Mouse (Mus musculus) gastrocnemius, postnatal 4 days (tissue): Measurements from ENCODE around the gene Pla2g4f. TPM values are rescaled to one million over a fixed set of nuclear protein-coding genes. Genes with fewer than 3 reads are reported as not detected.

ENCODE experiments used
- DNase-seq, 2 experiments: peaks; one replicate each; pipeline ENCODE4 v3.0.0; 2021 to 2022; ENCODE audit warnings: low spot score in 2 of 2, mixed read lengths in 2 of 2
- long read RNA-seq, 2 experiments: library from polyadenylated mRNA; stranded (forward); transcript quantifications; one replicate each; pipeline ENCODE4 v2.0.0; 2021
- total RNA-seq, 2 experiments: library from RNA; stranded (reverse); gene quantifications; 2 replicates each; pipeline ENCODE4 v1.2.3; 2021

Gene Pla2g4f
- under 1 TPM in 1 of 2 experiments, not detected in 1; 0.10 TPM for total RNA-seq
- long read RNA-seq, experiment 1 = 0 reads
- long read RNA-seq, experiment 2 = 0 reads

DNA sequence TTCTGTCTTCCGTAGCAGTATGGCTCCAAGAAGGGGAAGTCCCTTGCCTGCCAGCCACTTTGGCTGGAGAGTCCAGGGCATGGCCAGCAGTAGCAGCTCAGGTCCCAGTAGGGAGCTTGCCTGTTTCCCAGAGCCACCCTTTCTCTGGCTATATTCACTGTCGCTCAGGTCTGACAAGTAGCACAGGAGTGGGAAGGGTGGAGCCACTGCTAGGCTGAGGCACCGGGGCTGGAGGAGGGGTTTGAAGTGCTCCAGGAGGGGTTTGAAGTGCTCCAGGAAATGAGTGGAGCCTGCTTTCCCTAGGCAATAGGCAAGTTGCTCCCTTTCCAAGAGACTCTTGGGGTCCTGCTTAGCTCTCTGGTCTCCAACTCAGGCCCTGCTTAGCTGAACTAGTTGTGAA lies at the start of gene Pla2g4f:
TSS of gene Pla2g4f (minus strand) at position 190 of the 400 bp plus-strand sequence.
- no peak for DNase-seq

DNA sequence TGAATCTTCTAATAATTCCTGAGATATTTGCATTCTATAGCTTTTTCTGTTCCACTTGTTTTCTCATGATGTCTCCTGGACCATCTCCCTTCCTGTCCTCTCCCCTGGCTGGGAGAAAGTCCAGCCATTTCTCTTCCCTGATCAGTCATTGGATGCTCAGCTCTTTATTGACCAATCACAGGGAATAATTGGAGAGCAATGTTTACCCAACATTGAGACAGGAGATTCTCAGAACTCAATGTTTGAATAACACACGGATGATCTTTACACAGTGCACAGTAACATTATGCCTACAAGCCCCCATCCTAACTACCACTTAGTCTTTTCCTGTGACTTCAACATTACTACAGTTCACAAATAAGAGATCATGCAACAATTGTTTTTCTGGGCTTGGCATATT lies 46.5 kb upstream of the Pla2g4f start:
- DNase-seq = no peak

DNA sequence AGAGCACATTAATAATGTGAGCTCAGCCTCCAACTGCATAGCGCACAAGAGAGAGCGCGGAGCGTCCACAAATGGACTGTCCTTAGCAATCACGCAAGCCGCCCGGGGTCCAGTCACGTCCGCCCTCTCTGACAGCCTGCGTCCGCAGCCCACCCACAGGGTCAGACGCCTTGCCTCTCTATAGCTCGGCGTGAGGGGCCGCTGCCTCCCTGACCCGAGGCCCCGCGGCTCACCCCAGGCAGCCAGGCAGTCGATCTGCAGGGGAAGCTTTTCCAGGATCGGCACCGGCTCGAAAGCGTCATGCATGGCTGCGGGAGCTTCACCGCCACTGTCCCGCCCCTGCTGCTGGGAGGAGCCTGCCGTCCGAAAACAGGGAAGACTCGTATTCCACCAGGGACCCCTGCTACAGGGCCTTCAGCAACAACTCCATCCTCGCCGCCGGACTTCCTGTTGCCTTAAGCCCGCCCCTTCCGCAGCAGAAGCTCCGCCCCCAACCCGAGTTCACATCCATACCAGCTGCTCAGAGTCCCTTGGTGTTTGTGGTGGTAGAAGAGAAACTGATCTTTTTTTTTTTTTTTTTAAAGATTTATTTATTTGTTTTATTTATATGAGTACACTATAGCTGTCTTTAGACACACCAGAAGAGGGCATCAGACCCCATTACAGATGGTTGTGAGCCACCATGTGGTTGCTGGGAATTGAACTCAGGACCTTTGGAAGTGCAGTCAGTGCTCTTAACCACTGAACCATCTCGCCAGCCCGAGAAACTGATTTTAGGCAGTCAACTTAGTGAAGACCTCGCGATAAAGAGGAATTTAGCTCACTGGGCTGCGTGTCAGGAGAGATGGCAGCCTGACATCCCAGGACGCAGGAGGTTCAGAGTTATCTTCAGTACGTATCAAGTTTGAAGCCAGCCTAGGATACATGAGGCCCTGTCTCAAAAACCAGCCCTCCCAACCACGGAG lies 39.0 kb upstream of the Pla2g4f start, which contains the start of gene Vps39:
TSS of gene Vps39 (minus strand) at position 456 of the 965 bp plus-strand sequence.
- DNase-seq = peak; percentile 77 to 90

DNA sequence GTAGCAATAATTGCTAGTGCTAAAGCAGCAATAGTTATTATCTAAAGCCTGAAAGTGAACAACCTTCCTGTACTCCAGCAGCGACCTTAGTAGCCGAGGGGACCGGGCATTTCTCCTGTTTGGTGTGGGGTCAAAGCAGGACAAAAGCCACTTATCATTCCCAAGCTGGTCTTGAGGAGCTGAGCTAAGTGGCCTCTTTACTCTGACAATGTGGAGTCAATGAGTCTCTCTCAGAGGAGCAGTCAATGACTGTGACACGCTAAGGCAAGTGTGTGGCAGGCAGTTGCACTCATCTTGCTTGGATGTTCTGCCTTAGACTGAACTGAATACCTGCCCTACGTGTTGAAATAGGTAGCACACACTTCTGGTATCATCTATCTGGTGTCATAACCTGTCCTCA lies 37.4 kb upstream of the Pla2g4f start:
- DNase-seq = no peak

DNA sequence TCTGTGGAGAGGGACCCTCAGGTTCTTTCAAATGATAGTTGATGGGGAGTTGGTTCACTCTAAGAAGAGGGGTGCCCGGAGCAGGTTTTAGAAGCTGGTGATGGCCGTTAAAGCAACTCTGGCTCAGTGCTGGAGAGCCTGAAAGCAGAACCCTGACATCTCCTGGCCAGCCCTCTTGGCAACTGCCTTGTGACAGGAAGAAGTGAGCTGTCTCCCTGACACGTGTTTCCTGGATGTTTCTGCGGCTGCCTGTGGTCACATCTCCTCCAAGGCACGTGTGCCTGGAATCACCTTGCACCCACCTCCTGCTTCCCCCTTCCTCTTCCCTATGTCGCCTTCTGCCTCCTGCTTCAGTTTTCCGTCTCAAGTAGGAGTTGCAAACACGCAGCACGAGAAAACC lies 34.2 kb upstream of the Pla2g4f start:
- DNase-seq = no peak

DNA sequence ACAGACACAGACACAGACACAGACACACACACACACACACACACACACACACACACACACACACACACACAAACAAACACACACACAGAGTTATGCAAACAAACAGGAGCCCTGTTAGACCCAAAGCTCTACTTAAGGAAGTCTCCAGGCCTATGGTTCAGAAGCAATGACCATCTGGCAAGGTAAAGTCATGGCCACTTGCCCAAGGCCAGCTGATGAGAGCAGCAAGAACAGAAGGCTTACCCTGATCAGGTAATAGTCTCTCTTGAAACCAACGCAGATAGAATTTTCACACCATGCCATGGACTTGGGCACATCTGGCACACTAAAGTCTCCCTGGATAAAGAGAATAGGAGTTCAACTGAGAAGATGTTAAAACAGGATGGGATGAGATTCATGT lies 27.8 kb upstream of the Pla2g4f start:
- DNase-seq = no peak

DNA sequence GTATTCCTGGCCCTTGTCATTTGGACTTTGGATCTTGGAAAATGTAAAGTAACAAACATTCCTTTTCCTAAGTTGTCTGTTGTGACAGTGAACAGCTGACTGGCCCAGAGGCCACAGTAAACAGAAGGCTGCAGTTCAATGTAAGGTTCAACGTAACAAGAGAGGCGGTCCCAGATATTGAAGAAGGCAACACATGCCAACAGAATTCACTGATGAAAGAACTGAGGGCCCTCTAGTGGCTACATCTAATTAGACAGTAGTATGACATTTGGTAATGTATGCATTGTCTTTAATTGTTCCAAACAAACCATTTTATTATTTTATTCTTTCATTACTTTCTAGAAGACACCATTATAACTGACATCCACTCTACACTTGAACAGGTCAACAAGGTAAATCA lies 23.9 kb upstream of the Pla2g4f start:
- no peak for DNase-seq

DNA sequence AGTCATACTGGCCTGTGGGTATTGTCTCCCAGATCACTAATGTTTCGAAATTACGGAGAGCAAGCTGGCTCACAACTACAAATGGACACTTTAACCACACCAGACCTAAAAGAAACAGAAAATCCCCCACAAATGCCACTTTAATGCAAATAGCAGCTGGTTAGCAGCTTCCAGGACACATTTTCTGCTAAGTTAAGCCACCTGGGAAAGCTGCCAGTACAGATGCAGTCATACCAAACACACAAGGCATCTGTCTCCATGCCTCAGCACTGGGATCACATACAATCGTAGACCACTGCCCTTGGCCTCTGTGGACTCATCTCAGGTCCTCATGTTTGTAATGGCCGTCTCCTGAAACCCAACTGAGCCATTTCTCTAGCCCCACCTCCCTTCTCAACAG lies 17.6 kb upstream of the Pla2g4f start:
- peak in 1 of 2 experiments; percentile 46 for DNase-seq

DNA sequence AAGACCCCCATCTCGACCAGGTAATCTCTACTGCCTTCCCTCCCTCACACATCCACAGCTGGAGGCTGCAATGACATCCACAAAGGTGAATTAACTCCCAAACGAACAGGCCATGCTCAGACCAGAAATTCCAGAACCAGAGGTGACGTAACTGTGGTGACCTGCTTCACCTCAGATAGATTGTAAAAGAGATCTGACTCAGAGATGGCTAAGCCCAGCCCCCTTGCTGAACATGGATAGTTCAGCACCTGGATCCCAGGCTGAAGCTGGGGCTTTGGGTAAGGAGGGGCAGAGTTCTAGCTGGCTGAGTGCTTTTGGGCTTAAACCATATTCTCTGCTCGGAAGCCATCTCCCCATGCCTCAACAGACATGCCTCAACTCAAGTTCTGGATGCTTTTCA lies 1.1 kb upstream of the Pla2g4f start:
- no peak for DNase-seq

DNA sequence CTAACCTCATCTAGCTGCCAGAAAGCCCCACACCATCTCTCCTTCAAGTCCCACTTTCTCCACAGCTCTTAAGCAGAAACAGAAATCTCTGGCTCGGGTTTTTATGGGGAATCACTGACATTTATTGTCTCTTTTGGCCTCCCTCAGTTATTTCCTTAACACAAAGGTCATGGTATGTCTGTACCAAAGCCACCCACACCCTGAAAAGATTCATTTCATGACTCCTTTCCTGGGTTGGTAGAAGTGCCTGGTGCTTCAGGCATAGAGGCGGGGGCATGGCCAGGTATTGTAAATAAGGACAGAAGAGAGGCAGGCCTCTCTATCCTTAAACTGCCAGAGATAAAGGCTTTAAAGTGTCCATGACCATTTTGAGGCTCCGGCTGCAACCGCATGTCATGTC lies 522 bp upstream of the Pla2g4f start:
- DNase-seq = no peak

DNA sequence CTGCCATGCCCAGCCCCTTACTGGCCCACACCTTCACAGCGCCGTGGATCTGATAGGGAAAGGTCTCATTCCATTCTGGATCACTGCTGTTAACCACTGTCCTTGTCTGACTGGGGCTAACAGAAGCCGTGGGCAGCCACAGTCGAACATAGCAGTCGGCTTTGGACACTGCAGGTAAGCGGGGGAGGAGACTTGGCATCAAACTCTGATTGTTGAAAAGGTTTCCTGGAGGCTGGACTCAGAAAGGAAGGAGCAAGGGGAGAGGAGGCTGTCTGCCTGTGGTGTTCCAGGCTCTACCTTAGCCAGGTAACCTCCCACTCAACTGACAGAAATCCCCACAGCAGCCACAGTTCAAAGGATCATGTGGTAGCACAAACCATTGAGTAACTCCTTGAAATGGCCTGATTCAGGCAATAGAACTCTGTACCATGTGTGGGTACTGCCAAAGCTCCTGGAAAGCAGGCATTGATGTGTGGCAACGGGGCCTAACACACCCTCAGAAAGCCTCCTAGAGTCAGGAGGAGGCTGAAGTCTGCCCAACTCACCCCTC lies 1.6 kb downstream of the Pla2g4f start:
- DNase-seq = no peak

DNA sequence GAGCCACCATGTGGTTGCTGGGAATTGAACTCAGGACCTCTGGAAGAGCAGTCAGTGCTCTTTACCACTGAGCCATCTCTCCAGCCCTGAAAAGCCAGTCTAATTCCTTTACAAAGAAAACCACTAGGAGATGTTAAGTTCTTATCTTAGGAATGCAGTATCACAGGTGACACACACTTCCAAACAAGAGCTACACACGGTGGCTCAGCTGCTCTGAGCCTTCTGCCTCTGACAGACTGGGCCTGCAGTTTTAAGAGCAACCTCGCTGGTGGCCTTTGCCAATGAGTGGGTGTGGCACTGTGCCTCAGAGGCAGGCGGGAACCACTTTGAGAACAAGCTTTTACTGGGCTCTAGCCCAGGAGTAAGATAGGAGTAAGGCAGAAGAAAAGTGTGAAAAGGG lies 9.9 kb downstream of the Pla2g4f start:
- no peak for DNase-seq

DNA sequence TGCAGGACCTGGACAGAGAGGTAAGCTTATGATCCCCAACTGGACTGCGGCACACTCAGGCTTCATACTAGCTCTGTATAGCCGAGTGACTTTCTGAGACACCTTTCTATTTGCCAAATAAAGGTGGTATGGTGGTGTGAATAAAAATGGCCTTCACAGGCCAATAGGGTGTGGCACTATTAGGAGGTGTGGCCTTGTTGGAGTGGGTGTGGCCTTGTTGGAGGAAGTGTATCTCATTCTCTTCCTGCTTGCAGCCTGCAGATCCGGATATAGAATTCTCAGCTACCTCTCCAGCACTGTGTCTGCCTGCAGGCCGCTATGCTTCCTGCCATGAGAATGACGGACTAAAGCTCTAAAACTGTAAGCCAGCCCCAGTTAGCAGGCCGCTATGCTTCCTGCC lies 12.9 kb downstream of the Pla2g4f start:
- no peak for DNase-seq

DNA sequence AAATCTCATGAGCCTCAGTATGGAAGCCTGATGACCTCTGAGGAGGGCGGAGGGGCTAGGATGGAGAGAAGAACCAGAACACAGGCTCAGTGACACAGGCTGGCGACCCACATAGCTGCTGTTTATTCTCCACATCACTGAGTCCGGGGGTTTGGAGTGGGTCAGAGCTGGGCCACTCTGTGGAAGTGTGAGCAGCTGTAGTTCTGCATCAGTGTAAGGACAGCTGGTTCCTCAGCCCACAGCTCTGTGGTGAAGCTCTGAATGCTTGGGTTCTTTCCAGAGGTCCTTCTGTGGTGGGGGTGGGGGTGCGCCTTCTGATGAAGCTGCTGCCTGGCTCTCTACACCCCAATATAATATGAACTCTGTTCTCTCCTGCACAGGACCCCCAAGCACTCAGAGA lies 14.1 kb downstream of the Pla2g4f start:
- no peak for DNase-seq

DNA sequence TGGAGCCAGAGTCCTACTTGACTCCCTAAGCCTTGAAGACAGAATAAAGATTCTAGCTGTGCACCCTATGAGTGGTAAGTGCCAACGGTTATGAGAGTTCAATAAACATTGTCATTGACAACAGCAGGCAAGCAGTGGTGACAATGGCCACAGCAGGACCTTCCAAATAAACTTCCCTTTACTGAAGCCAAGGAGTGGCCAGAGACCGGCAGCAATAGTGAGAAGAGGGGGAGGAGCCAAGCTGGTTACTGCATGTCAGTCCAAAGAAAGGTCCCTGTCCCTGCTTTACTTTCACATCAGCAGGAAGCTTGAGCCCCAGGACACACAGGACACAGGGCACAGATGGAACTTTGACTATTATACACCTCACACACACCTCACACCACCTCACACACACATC lies 17.8 kb downstream of the Pla2g4f start:
- DNase-seq = no peak

DNA sequence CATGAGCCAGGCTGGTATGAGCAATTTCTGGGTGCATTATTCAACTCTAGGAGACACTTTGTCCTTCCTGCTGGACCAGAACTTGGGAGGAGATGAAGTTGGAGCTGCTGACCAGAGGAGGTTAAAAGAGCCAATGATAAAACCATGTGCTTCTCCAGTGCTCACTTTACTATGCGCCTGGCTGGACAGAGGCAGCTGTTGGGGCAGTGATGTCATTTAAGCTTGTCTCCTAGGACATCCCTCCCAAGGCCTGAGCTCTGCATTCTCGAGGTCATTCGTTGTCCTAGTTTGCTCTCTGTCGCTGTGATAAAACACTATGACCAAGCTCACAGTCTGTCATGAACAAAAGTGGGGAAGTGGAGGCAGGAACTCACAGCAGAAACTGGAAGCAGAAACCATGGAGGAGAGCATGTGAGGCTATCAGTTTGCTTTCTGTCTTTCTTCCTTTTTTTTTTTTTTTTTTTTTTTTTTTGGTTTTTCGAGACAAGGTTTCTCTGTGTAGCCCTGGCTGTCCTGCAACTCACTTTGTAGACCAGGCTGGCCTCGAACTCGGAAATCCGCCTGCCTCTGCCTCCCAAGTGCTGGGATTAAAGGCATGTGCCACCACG lies 22.4 kb downstream of the Pla2g4f start:
- no peak for DNase-seq

DNA sequence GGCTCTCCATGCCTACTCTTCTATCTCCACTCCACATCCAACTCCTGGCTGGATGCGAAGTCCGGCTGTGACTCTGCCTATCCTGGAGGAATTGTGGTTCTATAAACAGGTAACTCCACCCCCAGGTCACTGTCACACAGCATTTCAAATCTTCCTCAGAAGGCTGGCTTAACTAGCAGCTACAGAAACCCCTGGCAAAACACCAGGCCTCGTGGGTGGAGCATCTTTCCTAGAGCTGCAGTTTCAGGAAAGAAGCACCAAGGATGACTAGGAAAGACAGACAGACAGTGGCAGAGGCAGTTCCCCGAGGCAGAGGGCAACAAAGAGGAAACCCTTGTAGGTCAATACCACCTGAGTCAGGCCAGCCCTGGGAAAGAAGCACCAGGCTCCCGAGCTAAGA lies 25.0 kb downstream of the Pla2g4f start, which contains the start of gene Pla2g4d:
TSS of gene Pla2g4d (minus strand) at position 203 of the 400 bp plus-strand sequence.
- no peak for DNase-seq

DNA sequence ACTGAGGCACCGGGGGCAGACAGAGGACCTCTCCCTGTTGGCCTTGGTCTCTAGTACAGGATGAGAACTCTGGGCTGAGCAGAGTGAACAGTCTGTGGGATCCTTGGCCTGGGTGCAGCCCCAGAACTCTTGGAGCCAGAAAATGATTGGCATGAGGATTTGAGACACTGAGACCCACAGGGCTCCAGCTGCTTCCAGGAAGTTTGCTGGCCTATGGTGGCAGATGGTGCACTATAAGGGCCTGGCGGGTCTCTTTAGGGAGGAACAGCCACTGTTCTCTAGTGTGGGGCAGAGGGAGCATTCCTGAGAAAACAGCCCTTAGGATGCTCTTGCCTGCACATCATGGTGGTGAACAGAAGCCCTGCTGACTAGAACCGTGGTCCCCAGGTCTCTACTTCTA lies 25.6 kb downstream of the Pla2g4f start:
- no peak for DNase-seq

DNA sequence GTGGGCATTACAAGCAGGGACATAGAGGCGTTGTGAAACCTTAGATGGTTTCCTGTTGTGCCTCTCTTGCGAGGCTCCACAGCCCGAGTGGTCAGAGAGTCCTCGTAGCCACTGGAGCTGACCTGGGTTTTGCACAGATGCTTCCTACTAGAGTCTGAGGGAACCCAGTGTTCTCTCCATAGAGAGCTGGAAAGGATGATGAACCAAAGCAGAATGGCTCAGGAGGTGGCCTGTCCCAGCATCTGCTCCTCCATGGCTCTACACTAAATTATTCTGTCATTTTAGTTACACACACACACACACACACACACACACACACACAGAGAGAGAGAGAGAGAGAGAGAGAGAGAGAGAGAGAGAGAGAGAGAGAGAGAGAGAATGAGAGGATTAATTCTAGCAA lies 28.3 kb downstream of the Pla2g4f start:
- no peak for DNase-seq

DNA sequence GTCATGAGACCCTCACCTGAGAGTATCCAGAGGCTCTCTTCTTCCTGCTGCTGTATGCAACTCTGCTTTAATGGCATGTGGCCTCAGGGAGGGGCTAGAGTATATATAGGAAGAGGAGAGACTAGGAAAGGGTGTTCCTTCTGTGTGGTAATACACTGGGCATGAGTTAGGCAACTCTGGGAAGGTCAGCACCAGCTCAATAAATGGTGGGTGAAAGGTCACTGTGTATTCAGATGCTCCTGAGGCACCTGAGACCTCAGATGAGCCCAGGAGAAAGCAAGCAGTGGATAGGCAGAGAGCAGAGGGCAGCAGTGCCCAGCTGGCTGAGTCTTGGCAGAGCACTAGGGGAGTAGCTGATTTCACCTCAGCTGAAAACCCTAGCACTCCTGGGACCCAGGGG lies 29.3 kb downstream of the Pla2g4f start:
- DNase-seq = no peak

DNA sequence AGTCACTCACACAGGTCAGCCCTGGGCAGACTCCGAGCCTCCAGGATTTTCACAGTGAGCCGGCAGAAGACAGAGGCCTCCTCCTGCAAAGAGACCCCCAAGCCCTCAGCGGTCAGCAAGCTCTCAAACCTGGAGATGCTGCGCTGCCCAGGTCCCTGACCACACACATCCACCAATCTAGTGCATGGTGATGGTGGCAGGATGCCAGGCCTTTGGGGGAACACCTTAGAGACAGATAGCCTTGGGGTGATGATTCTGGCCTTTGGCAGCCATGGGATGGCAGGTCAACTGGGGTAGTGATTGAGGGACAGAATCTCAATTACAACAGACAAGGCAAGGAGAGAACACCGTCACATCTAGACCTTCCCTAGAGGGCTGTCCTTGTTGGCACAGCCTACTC lies 29.9 kb downstream of the Pla2g4f start:
- no peak for DNase-seq

DNA sequence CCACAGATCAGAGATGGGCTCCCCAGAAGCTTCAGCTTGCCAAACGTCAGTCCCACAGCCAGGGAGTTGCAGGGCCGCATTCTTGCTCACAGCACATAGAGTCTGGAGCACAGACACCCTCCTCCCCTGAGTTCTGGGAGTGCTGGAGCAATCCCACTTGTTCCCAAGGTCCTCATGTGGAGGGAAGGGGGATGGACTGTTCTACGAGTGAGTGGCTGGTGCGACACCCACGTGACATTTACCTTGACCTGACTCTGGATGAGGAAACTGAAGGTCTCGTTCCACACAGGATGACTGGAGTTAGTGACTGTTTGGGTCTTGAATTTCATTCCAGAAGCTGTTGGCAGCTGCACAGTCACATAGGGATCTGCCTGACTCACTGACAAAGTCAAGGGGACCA lies 30.4 kb downstream of the Pla2g4f start:
- DNase-seq = no peak
